Mouse (Mus musculus) neural tube, embryonic 11.5 days (tissue): Measurements from ENCODE around the gene Cpsf3. TPM values are rescaled to one million over a fixed set of nuclear protein-coding genes. Genes with fewer than 3 reads are reported as not detected.
A peak's percentile ranks its signal among the peaks of the same experiment; 100 is the strongest.

Experiments
- ATAC-seq: fragments of 200-750 bp; cut with Nextera tagmentation; 2 replicates; pipeline ENCODE4 v1.8.0; 2017; ENCODE audit warnings: moderate number of reproducible peaks, mild to moderate bottlenecking, moderate TSS enrichment, moderate library complexity; ENCODE audit not compliant: insufficient read depth, low FRiP score, low TSS enrichment
- DNase-seq: peaks from one replicate; pipeline ENCODE4 v3.0.0-alpha.2; 2015; ENCODE audit warnings: low spot score
- H3K27ac ChIP-seq: fragments of 300-500 bp; sonication (generic); 2 replicates; pipeline ENCODE4 v1.5.1; 2014; ENCODE audit warnings: low read depth, mild to moderate bottlenecking, low read length
- H3K27me3 ChIP-seq: fragments of 300-500 bp; sonication (generic); 2 replicates; pipeline ENCODE4 v1.6.1; 2014; ENCODE audit warnings: mild to moderate bottlenecking, low read length, mixed read lengths; ENCODE audit not compliant: control insufficient read depth, insufficient read depth
- H3K36me3 ChIP-seq: fragments of 300-500 bp; sonication (generic); 2 replicates; pipeline ENCODE4 v1.6.1; 2014; ENCODE audit warnings: mild to moderate bottlenecking, low read length, moderate library complexity, mixed read lengths; ENCODE audit not compliant: control insufficient read depth, insufficient read depth
- H3K4me1 ChIP-seq: fragments of 300-500 bp; sonication (generic); 2 replicates; pipeline ENCODE4 v1.6.1; 2014; ENCODE audit warnings: low read length, mixed read lengths; ENCODE audit not compliant: control insufficient read depth, insufficient read depth
- H3K4me2 ChIP-seq: fragments of 300-500 bp; sonication (generic); 2 replicates; pipeline ENCODE4 v1.6.1; 2014; ENCODE audit warnings: low read depth, mild to moderate bottlenecking, moderate library complexity
- H3K4me3 ChIP-seq: fragments of 300-500 bp; sonication (generic); 2 replicates; pipeline ENCODE4 v1.5.1; 2014; ENCODE audit warnings: low read depth, low read length
- H3K9ac ChIP-seq: fragments of 300-500 bp; sonication (generic); 2 replicates; pipeline ENCODE4 v1.6.1; 2014; ENCODE audit warnings: mild to moderate bottlenecking, low read length
- H3K9me3 ChIP-seq: fragments of 300-500 bp; sonication (generic); 2 replicates; pipeline ENCODE4 v1.6.1; 2016; ENCODE audit warnings: low read length; ENCODE audit not compliant: control insufficient read depth
- WGBS: fragments of 180-500 bp; shearing (Covaris S2); extraction: QIAGEN DNeasy Blood & Tissue Kit; methylation state at CpG from one replicate; pipeline ENCODE4 v1.1.7; 2014; 5-methylcytosine and 5-hydroxymethylcytosine counted together
- polyA plus RNA-seq: library from polyadenylated mRNA; unstranded; fragments of >200 nt; fragmentation: Nextera tagmentation; extraction: Ambion mirVana; gene quantifications from 2 replicates; pipeline ENCODE4 v1.2.1, GENCODE M21; 2014

The Cpsf3 gene
- 136 and 138 TPM in 2 replicates for polyA plus RNA-seq

GRCm38 (mm10) chr12:21284761-21285441, at the start of gene Cpsf3:
Gene Cpsf3, plus strand, starts transcription at chr12:21285391.
- Histone ChIP-seq H3K9me3 (no peaks in the 10 kb centered on the region), H3K4me1 (no peaks in the 10 kb centered on the region), H3K27me3 (no peaks in the 10 kb centered on the region), H3K9ac (peak within 1 kb of the TSS; percentile 87), H3K36me3 (no peaks in the 10 kb centered on the region), H3K4me3 (peak within 1 kb of the TSS; percentile 77), H3K4me2 (peak within 1 kb of the TSS; percentile 77), H3K27ac (peak within 1 kb of the TSS; percentile 77; the same call in 1 of the 2 replicates)
- ATAC-seq, result no peak
- 56% methylated on average over 11 of the region's 11 CpGs for WGBS
- no peak for DNase-seq

DNA sequence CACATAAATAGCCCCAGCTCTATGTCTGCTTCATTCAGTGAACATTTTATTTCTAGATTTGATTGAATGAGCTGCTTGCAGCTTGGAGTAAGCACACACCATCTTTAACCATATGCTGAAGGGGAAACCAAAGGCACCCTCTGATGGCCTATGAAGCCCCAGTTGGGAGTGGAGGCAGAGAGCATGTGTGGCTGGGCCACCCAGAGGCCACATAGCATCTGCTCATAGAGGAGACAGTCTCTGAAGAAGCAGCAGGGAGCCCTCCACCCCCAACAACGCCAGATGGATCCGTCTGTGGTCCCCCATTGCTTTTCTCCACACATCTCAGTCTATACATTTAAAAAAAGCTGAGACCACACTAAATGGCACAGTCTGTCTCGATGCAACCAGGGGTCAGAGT, 43.2 kb upstream of the Cpsf3 start:
- H3K36me3 ChIP-seq, result peaks cover 17% of the 10 kb centered on the region
- H3K9ac ChIP-seq, result no peak overlapping the region
- DNase-seq, result no peak

GRCm38 (mm10) chr12:21244375-21244960, 40.7 kb upstream of the Cpsf3 start:
- no peak overlapping the region for H3K4me3 ChIP-seq
- H3K9ac ChIP-seq, result no peak overlapping the region
- 97% methylated on average over 11 of the region's 11 CpGs for WGBS
- no peak overlapping the region for H3K27ac ChIP-seq
- no peak overlapping the region for H3K4me2 ChIP-seq
- H3K27me3 ChIP-seq, result no peaks in the 10 kb centered on the region
- no peaks in the 10 kb centered on the region for H3K9me3 ChIP-seq
- ATAC-seq, result no peak
- no peak for DNase-seq
- no peaks in the 10 kb centered on the region for H3K4me1 ChIP-seq
- peaks cover 14% of the 10 kb centered on the region for H3K36me3 ChIP-seq

More for the DNA sequence above, 43.2 kb upstream of the Cpsf3 start:
- no peak overlapping the region for H3K4me2 ChIP-seq
- H3K27ac ChIP-seq, result no peak overlapping the region
- no peak for ATAC-seq
- no peak overlapping the region for H3K4me3 ChIP-seq
- no peaks in the 10 kb centered on the region for H3K9me3 ChIP-seq
- H3K27me3 ChIP-seq, result no peaks in the 10 kb centered on the region
- H3K4me1 ChIP-seq, result no peaks in the 10 kb centered on the region
- WGBS, result 52% methylated on average over 3 of the region's 3 CpGs

DNA sequence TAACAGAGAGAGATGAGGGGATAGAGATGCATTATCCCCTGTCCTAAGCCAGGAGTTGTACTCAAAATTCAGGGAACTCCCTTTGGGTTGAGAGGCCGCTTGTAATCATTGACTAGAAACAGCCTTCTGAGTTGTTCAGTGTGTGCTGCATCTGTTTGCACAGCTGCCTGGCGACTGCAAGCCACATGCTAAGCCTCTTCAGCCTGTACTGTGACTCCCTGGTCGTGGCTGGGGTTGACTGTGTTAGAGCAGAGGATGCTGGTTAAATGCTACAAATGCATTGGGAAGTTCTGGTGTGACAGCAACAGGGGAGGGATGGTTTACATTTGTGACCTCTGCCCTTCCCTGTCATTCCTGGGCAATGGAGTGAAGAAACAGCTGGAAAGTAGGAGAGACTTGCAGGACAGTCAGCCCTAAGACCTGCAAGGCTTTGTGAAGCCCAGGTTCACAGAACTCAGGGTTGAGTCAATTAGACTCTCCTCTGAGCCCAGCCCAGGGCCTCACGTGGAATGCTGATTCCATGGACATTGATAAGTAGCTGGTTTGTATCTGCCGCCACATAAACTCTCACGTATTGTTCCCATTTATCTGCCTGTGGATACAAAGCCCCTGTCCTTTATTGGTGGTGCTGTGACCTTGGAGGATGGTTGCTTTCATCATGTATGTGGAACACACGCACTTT, 37.3 kb upstream of the Cpsf3 start:
- no peak overlapping the region for H3K27ac ChIP-seq
- no peaks in the 10 kb centered on the region for H3K27me3 ChIP-seq
- WGBS, result 74% methylated on average over 7 of the region's 7 CpGs
- no peaks in the 10 kb centered on the region for H3K4me1 ChIP-seq
- no peak overlapping the region for H3K9ac ChIP-seq
- peaks cover 23% of the 10 kb centered on the region for H3K36me3 ChIP-seq
- H3K4me2 ChIP-seq, result no peak overlapping the region
- no peaks in the 10 kb centered on the region for H3K9me3 ChIP-seq
- no peak for DNase-seq
- ATAC-seq, result no peak
- H3K4me3 ChIP-seq, result no peak overlapping the region

DNA sequence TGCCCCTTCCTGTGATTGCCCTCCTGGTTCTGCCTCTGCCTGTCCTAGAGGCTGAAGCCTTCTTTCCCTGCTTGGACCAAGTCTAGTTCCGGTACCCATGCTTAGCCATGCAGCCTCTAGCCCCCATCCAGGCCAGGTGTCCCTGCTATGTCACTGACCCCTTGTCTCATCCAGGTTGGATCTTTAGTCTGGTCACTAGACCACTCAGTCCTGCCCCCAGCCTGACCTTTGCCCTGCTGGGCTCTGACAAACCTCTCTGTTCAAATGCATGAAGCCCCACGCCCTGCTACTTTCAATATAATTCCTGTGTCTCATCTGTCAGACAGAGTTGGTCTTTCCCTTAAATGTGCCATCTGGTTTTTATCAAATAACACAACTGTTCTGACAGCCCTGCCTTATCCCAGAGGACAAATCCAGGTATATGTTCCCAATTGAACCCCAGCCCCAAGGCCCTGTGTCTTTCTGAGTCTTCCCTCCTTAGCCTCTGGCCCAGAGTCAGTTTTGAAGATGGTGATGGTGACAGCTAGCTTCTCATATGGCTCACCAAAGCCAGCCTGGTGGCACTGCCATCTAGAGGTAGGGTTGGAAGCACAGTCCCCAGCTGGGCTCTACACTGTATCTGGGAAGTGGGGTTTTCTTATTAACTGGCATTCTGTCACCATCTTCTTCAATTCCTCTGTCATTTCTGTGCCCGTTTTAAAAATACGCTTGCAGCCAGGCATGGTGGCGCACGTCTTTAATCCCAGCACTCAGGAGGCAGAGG, 24.5 kb upstream of the Cpsf3 start:
- Histone ChIP-seq H3K36me3 (peaks cover 5% of the 10 kb centered on the region), H3K4me3 (no peak overlapping the region), H3K9me3 (no peaks in the 10 kb centered on the region), H3K4me1 (no peaks in the 10 kb centered on the region), H3K4me2 (no peak overlapping the region), H3K9ac (no peak overlapping the region), H3K27ac (no peak overlapping the region), H3K27me3 (no peaks in the 10 kb centered on the region)
- WGBS, result 95% methylated on average over 6 of the region's 6 CpGs
- ATAC-seq, result no peak
- DNase-seq, result no peak

GRCm38 (mm10) chr12:21261521-21261920, 23.7 kb upstream of the Cpsf3 start:
- Histone ChIP-seq H3K27ac (no peak overlapping the region), H3K4me1 (no peaks in the 10 kb centered on the region), H3K27me3 (no peaks in the 10 kb centered on the region), H3K4me3 (no peak overlapping the region), H3K9me3 (no peaks in the 10 kb centered on the region), H3K36me3 (peaks cover 9% of the 10 kb centered on the region), H3K4me2 (no peak overlapping the region), H3K9ac (no peak overlapping the region)
- DNase-seq, result no peak
- 85% methylated on average over 4 of the region's 4 CpGs for WGBS
- ATAC-seq, result no peak

- 94% methylated on average over 5 of the region's 5 CpGs for WGBS
- no peak overlapping the region for H3K4me3 ChIP-seq
- ATAC-seq, result no peak
- no peak for DNase-seq
- H3K4me2 ChIP-seq, result no peak overlapping the region
- H3K4me1 ChIP-seq, result no peaks in the 10 kb centered on the region
- H3K27me3 ChIP-seq, result no peaks in the 10 kb centered on the region
- no peak overlapping the region for H3K27ac ChIP-seq
- H3K36me3 ChIP-seq, result peaks cover 7% of the 10 kb centered on the region
- no peaks in the 10 kb centered on the region for H3K9me3 ChIP-seq
- no peak overlapping the region for H3K9ac ChIP-seq
Observed at GRCm38 (mm10) chr12:21263256-21263655, 21.9 kb upstream of the Cpsf3 start.

DNA sequence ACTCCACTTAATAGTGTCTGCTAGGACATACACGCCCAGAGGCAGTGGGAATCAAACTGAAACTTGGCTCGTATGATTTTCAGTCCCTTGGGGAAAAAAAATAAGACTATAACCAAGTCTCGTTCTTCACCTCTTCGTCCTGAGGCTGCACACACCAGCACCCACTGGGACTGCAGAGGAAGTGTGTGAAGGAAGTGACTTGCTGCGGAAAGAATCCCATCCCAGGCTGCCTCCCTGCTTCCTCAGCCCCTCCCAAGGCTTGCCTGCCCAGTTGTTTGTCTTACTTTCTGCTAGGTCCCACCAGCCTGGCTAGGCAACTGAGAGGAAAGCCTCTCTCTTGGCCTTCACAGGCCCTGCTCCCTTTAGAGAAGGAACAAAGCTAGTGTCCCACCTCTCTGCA, 20.9 kb upstream of the Cpsf3 start:
- Histone ChIP-seq H3K36me3 (peaks cover 4% of the 10 kb centered on the region; the same call in 1 of the 2 replicates), H3K9me3 (no peaks in the 10 kb centered on the region), H3K4me1 (no peaks in the 10 kb centered on the region), H3K9ac (no peak overlapping the region), H3K27ac (no peak overlapping the region), H3K4me2 (no peak overlapping the region), H3K4me3 (no peak overlapping the region), H3K27me3 (no peaks in the 10 kb centered on the region)
- no peak for ATAC-seq
- 84% methylated on average over 5 of the region's 5 CpGs for WGBS
- DNase-seq, result no peak
